Mouse (Mus musculus): ENCODE data around the gene Gm43720.

GRCm38 (mm10) chr5:138271232-138271631, 8.5 kb downstream of the Gm43720 start:
- TF ChIP-seq CTCF (IDR thresholded peaks at IDR 0.05; ENCODE audit: low read depth) = no peak
- no peak for TF ChIP-seq EP300 (IDR thresholded peaks at IDR 0.05; ENCODE audit: low read depth)
